Mouse (Mus musculus) adrenal gland, adult 8-10 months (tissue): ENCODE results near the gene Clec1a. TPM values are rescaled to one million over a fixed set of nuclear protein-coding genes. Genes with fewer than 3 reads are reported as not detected.
"Not testable (repeated sequence)": the region's sequence is repeated elsewhere in the genome, so short reads cannot be mapped to it uniquely, and the experiment has no call there.

Source experiments
- DNase-seq: peaks from one replicate; pipeline ENCODE4 v3.0.0; 2022
- total RNA-seq, 4 experiments: library from RNA; stranded (reverse); gene quantifications; 2 replicates each; pipeline ENCODE4 v1.2.4; 2022

Gene Clec1a
- total RNA-seq: 1 to 10 TPM; 4.9 to 9.2 (median 7.6) TPM

DNA sequence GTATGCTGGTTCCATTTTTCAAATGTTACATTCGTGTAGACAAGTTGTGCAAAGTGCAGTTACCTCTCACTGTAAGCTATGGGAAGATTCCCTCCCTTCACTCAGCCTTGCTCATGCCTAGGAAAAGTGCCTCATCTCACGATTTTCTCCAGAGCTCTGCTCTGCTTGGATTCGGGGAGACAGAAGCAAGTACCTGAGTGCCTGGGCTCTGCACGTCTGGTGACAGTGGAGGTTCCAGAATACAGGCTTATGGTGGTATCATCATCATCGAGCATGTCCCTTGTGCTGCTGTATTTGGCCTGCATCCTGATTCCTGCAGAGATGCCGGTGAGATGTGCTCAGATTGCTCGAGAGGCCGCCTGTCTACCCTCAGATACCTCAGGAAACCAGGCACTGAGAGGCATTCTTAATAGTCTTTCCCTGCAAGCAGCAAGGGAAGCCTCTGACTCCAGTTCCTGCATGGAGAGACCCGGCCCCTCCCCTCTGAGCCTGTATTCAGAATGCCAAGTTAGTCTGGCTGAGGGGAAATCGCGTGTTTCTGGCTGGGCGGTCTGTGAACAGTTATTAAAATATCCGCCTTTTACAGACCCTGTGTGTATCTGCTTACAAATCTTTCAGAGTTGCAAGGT is at the start of gene Clec1a:
Clec1a (minus strand) TSS at position 590 of the 629 bp plus-strand sequence.
- DNase-seq: peak; percentile 14

DNA sequence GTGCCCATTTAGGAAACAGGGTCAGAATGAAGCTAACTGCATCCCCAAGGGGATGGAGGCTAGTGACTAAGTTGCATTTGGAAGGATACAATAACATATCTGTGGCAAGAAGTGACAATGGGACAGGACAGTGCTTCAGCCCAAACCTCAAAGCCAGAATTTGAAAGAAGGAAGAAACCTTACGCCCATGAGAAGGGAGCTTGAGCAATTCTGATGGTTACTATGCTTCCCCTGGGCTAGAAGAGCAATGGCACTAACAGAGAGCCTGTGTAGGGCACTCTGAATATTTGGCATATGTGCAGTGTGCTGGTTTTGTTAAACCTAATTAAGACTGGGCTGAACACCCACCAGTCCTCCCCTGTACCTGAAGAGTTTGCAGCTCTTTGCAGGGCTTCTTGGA is 47.7 kb upstream of the Clec1a start:
- not testable (repeated sequence) for DNase-seq

DNA sequence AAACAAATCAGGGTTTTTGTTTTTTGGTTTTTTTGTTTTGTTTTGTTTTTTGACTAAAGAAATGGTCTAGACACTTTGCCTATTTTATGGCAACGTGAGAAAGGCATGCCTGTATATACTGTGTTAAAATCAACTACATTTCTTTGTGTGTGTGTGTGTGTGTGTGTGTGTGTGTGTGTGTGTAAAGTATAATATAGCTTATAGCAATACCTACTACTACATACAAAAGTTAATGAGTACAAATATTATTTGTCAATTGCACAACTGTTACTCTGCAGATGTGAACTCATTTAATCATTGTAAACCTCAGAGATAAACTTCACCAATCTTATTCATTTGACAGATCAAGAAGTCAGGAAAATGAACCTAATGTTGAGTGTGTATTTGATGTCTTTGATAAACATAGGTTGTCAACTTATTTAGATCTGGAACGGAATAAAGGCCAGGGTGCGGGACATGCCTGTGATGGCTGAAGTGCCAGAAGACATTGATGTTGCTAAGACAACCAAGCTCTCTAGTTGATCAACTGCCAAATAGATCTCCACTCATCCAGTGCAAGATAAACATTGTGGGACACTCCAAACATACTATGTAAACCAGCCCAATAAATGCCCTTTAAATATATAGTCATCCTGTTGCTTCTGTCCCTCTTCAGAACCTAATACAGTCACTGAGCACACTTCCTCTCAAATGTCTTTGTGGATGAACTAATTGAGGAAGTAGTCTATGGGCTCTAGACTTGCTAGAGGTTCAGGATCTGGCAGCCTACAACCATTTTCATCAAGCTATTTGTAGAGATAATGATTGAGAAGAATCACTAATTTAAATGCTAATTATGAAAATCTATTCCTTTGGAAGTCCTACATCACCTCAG is 45.8 kb upstream of the Clec1a start:
- no peak for DNase-seq

DNA sequence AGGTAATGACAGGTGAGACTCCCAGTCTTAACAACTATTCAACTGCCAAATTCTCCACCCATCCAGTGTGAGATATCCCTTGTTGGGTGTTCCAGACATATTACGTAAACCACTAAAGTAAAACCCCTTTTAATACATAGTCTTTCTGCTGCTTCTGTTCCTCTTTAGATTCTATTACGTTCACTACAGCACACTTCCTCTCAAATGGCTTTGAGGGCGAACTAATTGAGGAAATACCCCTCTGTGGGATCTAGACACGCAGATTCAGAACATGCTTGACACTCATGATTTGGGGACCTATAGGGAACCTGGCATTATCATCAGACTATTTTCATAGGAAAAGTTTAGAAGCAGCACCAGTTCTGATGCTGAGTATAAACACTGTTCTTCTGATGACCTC is 43.1 kb upstream of the Clec1a start:
- DNase-seq: no peak

DNA sequence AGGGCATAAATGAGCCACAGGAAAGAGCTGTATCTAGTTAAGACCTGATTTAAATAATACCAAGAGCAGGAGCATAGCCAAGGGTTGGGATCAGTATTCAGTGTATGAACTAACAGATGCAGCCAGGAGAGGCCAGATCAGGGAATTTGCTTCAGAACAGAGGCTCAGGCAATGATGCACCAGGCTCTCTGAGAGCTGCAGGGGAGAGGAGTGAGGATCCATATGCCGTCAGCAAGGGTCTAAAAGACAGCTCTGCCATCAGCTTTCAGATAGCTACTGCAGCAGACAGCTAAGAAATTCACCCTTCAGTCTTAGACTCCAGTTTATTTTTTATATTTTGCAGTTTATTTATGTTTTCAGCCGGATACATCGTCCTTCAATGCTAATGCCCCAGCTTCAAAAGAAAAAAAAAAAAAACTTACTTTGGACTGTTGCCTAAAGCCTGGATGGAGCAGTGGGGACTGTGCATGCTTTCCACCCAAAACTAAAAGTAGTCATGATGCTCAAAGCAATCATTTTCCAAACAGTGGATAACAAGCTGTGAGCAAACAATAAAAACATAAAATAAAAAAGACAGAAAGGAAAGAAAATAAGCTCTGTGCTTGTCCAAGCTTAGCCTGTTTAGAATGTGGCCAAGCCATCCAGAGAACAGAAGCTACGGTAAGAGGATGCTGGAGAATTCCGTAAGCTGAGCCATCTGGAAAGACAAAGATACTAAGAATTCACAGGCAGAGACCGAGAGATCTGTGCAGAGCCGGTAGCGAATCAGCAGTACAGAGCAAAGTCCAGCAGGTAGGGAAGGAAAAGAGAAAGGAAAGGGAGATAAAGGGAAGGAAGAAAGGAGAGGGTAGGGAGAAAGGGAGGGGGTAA is 28.5 kb upstream of the Clec1a start:
- no peak for DNase-seq

DNA sequence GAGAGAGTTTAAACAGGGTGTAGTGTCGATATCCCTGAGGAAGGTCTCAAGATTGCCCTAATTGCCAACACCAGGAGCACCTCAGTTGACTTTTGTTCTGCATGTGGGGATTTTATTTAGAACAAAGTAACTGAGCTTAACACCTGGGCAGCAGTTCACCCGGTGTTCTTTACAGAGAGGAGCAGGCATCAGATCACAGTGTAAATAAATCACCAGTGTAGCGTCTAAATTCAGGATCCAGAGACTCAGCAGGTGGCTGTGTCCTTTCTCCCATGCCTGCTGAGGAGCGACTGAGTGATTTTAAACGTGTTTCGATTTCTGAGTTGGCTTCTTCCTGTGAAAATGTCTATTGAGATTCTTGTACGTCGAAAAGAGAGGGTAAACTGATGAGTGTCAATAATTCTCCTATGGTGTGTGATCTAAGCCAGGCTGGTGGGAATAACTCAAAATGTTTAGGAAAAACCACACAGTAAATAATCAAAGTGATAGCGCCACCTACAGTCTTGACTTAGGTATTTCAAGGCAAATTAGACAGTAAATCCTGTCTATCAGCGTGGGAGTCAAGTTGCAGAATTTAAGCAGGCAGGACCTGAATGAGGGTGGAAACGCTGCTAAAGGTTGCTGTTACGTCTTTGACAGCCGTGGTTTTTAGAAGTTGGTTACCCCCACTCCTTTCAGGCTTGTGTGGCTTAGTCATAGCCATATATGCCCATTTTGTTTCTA is 24.8 kb upstream of the Clec1a start:
- DNase-seq: no peak

DNA sequence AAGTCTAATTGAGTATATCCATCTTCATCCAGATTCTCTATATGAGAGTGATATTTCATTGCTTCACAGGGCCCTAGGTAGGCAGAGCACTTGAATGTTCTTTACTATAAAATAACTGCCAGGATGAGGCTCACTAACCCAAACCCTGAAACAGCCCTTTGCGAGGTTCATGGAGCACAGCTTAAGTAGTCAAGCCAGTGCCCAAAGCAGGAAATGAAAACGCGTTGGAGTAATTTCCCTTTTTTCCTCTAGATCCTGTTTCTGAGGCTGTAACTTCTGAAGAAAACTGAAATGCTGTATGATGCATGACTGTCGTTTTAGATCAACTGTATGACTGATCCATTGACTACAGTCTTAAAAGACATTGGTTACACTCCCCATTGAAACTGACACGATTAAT is 20.8 kb upstream of the Clec1a start:
- no peak for DNase-seq

DNA sequence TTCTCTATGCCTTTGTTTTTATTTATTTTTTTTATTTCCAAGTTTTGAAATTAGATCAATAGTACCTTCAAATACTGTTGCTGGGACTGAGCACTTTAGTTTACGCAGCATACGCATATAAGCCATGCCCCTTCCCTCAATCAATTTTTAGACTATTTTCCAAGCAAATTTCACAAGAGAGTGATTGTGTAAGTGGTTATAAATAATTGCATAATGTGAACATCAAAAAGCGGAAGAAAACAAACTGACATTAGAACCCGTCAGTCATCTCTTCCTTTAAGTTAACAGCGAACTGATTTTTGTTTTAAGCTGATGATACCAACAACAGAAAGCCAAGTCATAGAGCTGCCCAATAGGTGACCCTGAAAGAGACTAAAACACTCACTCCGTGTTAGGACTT is 19.6 kb upstream of the Clec1a start:
- no peak for DNase-seq

DNA sequence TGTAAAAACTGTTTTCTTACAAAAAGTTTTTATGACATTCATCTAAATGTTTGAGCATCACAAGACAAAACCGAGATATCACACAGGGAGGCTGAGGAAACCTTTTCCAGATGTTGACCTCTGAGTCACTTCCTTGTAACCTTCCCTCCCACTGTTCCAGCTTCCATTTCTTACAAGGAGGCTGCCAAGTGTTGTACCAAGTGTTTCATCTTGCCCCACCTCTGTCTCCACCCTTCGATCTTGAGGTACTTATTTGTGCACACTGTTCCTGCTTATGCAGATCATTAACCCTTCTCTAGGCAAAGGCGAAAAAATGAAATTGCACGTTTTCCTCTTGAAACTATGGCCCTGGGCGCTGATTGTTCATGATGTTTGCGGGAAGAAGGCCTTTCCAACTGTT is 2.1 kb downstream of the Clec1a start:
- DNase-seq: no peak

DNA sequence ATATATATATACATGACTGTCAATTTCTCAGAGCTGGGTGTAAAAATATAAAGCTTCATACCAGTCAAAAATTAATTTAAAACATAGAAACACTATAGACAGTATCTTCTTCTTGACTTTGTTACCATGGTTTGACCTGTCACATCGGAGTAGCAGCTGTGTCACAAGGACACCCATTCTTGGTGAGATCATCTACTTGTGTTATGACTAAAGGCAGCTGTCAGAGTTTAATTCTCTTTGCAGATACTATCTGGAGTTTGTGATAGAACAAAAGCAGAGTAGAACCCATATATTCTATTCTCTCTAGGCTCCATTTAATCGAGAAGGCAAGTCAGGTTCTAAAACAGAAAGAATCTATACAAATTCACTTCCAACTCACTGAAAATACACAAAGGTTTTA is 13.8 kb downstream of the Clec1a start:
- DNase-seq: no peak

DNA sequence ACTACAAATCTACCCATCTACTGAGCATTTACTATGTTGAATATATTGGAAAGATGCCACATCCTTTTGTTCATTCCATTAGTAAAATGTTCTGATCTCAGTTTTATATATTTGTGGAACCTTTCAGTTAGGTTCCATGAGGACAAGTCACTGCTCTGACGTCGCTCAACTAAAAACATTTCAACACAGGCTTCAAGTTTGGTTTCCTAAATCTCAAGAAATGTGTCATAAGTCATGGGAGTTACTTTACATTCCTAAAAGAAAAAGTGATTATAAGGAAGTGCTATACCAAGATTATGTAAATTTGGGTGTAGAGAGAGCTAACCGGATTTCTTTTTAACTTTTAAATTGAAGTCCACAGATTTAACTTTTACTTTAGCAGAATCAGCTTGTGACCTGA is 15.8 kb downstream of the Clec1a start:
- no peak for DNase-seq

DNA sequence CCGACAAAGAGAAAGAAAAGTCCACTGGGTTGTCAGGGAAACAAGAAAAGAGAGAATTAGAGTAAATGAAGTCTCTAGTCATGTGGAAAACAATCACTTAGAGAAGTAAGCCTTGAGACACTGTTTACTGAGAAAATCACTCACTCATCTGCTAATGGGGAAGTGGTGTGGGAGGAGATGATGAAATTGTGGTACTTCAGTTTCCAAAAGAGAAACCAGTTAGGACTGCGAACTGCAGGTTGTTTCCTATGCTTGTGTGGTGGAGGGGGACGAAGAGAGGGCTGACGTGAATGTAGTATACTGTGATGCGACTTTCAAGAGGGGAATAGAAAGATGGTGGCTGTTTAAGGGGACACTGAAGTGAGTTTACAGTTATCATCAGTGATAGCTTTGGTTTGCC is 17.6 kb downstream of the Clec1a start:
- no peak for DNase-seq

DNA sequence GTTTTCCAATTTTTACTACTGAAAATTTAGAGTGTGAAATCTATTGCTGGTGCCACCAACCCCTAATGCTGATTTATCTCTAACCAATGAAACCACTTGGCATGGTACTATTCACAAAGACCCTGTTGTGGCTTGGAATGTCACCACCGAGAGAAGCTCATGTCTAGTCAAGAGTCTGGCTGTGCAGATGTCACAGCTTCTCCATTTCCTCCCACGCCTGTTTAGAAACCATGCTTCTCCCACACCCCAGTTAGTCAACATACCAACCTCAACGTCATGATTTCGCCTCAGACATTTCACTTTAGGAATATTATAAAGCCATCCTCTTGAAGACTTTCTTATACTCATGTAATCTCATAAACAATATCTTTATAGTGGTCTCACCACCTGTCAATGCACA is 24.5 kb downstream of the Clec1a start:
- no peak for DNase-seq

DNA sequence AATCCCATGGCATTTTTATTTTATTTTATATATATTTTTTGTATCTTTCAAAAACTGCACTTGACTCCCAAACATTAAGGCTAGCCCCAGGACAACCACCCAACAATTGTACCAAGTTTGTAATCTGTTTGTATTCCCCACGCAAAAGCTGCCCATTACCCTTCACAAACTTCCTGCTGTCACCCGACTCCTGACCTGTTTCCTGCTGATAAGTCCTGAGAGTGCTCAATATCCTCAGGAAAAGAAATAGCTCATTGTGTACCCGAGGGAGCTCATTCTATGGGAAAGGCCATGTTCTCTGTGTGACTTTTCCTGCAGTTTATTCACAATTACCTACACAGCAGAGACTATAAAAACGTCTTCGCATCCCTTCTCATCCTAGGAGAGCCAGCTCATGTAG is 26.0 kb downstream of the Clec1a start:
- DNase-seq: no peak

DNA sequence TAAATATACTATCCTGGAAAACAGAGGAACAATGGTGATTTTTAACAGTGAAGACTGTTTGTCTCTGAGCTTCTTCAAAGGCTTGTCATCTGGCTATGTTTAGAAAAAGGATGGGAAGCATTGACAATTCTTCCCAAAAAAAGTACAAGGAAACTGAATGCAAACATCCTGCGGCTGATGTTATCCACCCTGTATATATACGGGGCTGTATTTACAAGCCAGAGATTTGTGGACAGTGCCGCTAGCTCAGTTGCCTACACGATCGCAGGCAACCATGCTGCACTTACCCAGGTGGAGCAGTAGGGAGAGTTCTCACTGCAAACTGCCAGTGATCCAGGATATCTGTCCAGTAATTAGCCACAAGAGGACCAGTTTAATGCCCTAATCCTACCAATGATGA is 26.6 kb downstream of the Clec1a start:
- DNase-seq: no peak

DNA sequence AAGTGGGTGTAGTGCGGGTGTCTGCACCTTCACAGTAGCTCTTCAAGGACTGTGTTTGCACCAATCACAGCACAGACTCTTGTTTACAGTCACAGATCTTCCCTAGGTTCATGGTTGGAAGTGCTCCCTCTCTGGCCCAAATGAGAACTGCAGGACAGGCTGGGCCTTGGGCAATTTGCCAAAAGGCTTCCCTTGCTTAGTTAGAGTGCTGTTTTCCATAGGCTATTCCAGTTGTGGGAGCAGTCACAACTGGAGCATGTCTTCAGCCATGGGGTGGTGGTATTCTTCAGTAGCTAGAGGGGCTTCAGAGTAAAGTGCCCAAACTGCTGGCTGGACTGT is 28.1 kb downstream of the Clec1a start:
- DNase-seq: peak; percentile 74

DNA sequence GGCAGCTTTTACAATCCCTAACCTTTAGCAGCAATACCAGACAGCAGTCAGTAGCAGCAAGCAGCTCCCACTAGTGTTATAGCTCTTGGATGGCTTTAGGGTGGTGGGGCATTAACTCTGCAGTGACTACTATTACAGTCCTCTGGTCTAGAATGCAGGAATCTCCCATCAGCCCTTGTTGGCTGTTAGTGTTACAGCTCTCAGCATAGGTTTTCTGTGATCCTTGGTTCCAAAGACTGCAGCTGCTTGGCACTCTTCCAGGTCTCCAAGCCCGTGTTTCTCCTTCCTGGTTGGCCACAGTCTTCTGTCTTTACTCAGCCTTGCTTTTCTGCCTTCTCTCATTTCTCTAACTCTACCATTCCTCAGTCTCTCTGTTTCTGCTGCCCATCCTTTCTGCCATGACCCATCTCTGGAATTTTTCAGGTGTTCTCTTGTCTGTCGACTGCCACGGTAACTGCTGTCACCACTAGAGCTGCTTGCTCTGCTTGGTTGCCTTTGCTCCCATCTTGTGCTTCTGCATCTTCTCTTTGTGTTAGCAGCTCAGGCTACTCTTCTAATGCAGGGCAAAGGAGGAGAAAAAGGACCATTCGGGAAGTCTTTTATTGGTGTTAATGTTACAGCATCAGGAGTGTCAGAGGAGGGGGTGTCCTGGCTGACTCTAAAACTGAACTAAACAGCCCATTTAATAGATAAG is 28.6 kb downstream of the Clec1a start:
- DNase-seq: no peak

DNA sequence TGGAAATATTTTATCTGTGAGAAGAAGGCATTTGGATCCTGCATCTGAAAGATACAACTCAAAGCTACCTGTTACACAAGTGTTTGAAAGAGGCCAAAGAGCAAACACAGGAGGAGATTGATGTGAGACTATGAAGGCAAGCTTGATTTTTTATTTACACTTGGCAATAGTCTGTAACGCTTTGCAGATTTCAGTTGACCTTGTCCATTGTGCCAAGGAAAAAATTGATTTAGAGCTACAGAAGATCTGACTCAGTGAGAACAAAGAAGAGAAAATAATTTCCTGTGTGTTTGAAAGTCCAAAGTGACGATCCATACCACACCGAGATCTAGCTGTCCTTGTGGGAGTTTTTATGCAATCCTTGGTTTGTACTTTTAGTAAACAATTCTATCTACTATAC is 29.5 kb downstream of the Clec1a start:
- no peak for DNase-seq

DNA sequence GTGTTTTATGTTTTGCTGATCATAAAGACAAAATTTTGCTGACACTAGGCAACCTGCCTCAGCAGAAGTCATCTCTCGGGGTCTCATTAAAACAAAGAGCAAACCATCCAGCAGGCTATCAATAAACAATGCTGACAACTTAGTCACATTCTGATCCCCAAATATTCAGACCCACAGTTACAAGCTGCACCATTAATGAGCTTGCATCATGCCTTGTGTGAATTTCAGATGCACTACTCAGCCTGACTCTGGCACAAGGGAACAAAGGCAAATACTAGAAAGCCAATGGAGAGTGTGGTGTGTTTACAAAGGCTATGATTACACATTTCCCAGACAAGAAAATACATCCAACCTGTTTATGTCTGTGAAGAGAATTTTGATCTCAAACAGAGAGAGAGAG is 37.6 kb downstream of the Clec1a start:
- no peak for DNase-seq

DNA sequence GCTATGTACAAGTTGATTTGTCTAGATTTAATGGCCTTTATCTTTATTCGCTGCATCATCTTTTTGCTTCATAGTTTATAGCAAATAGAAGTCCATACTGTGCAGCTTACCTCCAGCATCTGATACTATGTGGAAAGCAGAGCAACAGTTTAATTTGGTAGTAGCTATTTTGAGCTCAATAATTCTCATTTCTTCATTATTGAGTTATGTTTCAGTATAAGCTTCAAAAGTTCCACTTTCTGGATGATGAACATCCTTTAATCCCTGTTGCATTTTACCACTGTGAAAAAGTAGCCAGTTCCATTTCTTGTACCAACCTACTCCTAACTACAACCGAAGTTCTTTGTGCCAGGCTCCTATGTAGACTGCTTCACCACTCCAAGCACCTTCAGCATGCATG is 43.2 kb downstream of the Clec1a start, which contains the start of gene Clec9a:
Clec9a (plus strand) TSS at position 301 of the 400 bp plus-strand sequence.
- no peak for DNase-seq

DNA sequence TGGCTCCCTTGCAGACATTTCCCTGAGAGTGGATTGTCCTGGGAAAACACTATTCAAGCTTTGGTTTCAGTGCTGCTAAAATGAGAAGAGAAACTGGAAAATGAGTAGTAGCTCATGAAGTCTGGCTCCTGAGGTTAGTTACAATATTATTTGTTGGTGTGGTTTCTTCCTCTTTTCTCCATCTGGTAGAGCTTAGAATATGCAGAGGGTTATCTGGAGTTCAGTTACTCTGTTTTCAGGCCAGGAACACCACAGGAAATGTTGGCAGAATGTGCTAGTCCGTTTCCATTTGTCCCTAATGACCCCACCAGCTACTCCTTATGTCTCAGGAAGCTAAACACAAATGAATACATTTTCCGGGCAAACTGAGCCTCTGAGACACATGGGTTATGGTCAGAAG is 44.5 kb downstream of the Clec1a start:
- DNase-seq: no peak

DNA sequence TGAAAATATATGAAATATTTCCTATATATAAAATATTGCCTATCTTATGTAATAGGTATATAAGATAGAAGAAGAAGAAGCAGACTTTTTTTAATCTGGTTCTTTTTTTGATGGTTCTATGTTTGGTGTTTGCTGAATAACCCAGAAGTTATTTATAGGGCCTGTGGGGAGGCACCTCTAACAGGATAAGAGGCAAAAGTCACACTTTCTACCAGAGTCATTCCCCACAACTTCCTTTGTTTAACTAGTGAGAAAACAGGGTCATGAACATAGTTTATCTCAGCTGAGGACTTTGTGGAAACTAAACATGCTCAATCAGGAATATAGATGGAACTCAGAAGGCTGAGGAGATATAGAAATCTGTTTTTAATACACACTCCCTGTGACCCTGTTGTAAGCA is 45.8 kb downstream of the Clec1a start:
- DNase-seq: no peak
